In the genomic region with DNA sequence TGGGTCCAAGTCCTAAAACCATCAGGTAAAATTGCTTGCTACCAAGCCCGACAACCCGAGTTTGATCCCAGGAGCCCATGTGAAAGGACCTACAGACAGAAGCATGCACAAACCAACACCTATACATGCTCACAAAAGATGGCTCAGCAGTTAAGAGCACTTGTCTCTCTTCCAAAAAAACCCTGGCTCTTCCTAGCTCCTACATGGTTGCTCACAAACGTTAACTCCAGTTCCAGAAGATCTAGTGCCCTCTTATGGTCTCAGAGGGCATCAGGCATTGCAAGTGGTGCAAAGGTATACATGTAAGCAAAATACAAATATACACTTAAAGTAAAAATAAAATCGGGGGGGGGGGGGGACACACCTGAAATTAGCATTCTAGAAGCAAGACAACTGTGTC, we compare ENCODE assay signal across 9 mouse cellular contexts. TPM values are rescaled to one million over a fixed set of nuclear protein-coding genes. Genes with fewer than 3 reads are reported as not detected.
DNase-seq lines count a peak whose midpoint lies in the region; ATAC-seq and TF ChIP-seq lines count a peak whose summit lies in the region.
"Had no signal": no experiment of that assay in that cellular context is flagged by ENCODE, and none has a peak within 500 bp of the region (broad histone marks: within the 10 kb centered on the region; RNA-seq: fewer than 3 reads in every experiment).

No protein-coding gene starts in this region.

- H3K79me2 ChIP-seq in CH12.LX (replicated peaks; ENCODE audit: control insufficient read depth, extremely low read depth, insufficient read depth, poor library complexity, severe bottlenecking) = peaks cover 61% of the 10 kb centered on the region

- no peaks in the 10 kb centered on the region for H3K9me3 ChIP-seq in forebrain, embryonic 10.5 days
- H3K9me3 ChIP-seq in forebrain, embryonic 11.5 days (ENCODE audit: control insufficient read depth, low read length) = no peaks in the 10 kb centered on the region
- no peaks in the 10 kb centered on the region for H3K9me3 ChIP-seq in CH12.LX (replicated peaks; ENCODE audit: low read length)
- no peaks in the 10 kb centered on the region for H3K9me3 ChIP-seq in forebrain, embryonic 13.5 days (replicated peaks)
- H3K9me3 ChIP-seq in liver, embryonic 16.5 days (replicated peaks; ENCODE audit: control insufficient read depth, low read length) = no peaks in the 10 kb centered on the region

- no peak for DNase-seq in forebrain, embryonic 10.5 days (ENCODE audit: extremely low spot score, low spot score)
- DNase-seq in forebrain, embryonic 11.5 days (ENCODE audit: low spot score) = no peak
- DNase-seq in CH12.LX (ENCODE audit: extremely low read depth) = peak; percentile 48
- DNase-seq in adrenal gland, adult 2 months = no peak
- DNase-seq in gastrocnemius, adult 8-10 months (ENCODE audit: low spot score in 2 of 2) = no peak
- no peak for DNase-seq in urinary bladder, postnatal 25 days (ENCODE audit: low spot score)

- peak; percentile 14 to 71; a peak in 3 of 4 replicates for TF ChIP-seq CTCF in CH12.LX (conservative IDR thresholded peaks at IDR 0.05 in 1 of 2, IDR thresholded peaks at IDR 0.05 in 1 of 2; ENCODE audit: low read depth in 2 of 2, low read length in 2 of 2)

- TF ChIP-seq POLR2A in CH12.LX (IDR thresholded peaks at IDR 0.05; ENCODE audit: low read depth, low read length) = no peak

- dilution Hi-C loops in CH12.LX (cut with MboI; ENCODE audit: extremely low pct_ligation_motif_present, extremely low pct_unique_long_range_greater_than_20kb, low sequenced_read_pairs) = no loop called here

- H3K4me2 ChIP-seq in forebrain, embryonic 11.5 days (ENCODE audit: low read depth, low read length, severe bottlenecking) = no peak overlapping the region
- peak overlapping the region; percentile 60 for H3K4me2 ChIP-seq in CH12.LX (ENCODE audit: insufficient read depth, low read depth, poor library complexity, severe bottlenecking)
- peak overlapping the region; percentile 34 for H3K4me2 ChIP-seq in forebrain, embryonic 13.5 days
- peak overlapping the region; percentile 83 for H3K4me2 ChIP-seq in liver, embryonic 16.5 days (ENCODE audit: low read depth, low read length)

- no peak overlapping the region for H3K9ac ChIP-seq in forebrain, embryonic 11.5 days (ENCODE audit: low read length)
- H3K9ac ChIP-seq in CH12.LX (ENCODE audit: insufficient read depth, low read depth) = no peak overlapping the region; the same call in 1 of the 2 replicates
- H3K9ac ChIP-seq in forebrain, embryonic 13.5 days = no peak overlapping the region; the same call in 1 of the 2 replicates
- H3K9ac ChIP-seq in liver, embryonic 16.5 days (ENCODE audit: low read depth, low read length) = 0 out of 2 replicates have a peak overlapping the region, but pooled peaks have one; percentile 14

- H3K4me3 ChIP-seq in forebrain, embryonic 10.5 days = peak overlapping the region; percentile 99; the same call in 1 of the 2 replicates
- H3K4me3 ChIP-seq in forebrain, embryonic 11.5 days (ENCODE audit: low read depth, low read length) = no peak overlapping the region
- H3K4me3 ChIP-seq in CH12.LX (replicated peaks in 1 of 3; ENCODE audit: low read depth in 2 of 3, low read length in 2 of 3, poor library complexity in 1 of 3) = peak overlapping the region in 2 of 3 experiments; percentile 2 to 20
- H3K4me3 ChIP-seq in forebrain, embryonic 13.5 days = peak overlapping the region; percentile 12; the same call in 1 of the 2 replicates
- H3K4me3 ChIP-seq in liver, embryonic 16.5 days (ENCODE audit: low read depth, low read length) = peak overlapping the region; percentile 35

- in situ Hi-C loops in CH12.LX (cut with MboI; ENCODE audit: low pct_ligation_motif_present, low pct_unique_long_range_greater_than_20kb, low sequenced_read_pairs) = no loop called here

- 63% methylated on average over 4 of the region's 4 CpGs for WGBS in forebrain, embryonic 10.5 days
- WGBS in forebrain, embryonic 11.5 days = 60% methylated on average over 4 of the region's 4 CpGs
- WGBS in forebrain, embryonic 13.5 days = 53% methylated on average over 4 of the region's 4 CpGs
- 46% methylated on average over 4 of the region's 4 CpGs for whole genome bisulfite sequencing in liver, embryonic 16.5 days (ENCODE audit: insufficient replicate concordance)

- ATAC-seq in forebrain, embryonic 11.5 days (replicated peaks; ENCODE audit: low FRiP score) = no peak
- ATAC-seq in forebrain, embryonic 13.5 days = no peak
- no peak for ATAC-seq in liver, embryonic 16.5 days (ENCODE audit: low read depth)

- TF ChIP-seq EP300 in CH12.LX (IDR thresholded peaks at IDR 0.05; ENCODE audit: low read length) = no peak

- H3K27ac ChIP-seq in forebrain, embryonic 10.5 days = no peak overlapping the region
- no peak overlapping the region for H3K27ac ChIP-seq in forebrain, embryonic 11.5 days (ENCODE audit: low read depth, low read length)
- no peak overlapping the region for H3K27ac ChIP-seq in CH12.LX (ENCODE audit: insufficient read depth, low read depth)
- H3K27ac ChIP-seq in forebrain, embryonic 13.5 days = no peak overlapping the region
- no peak overlapping the region for H3K27ac ChIP-seq in liver, embryonic 16.5 days (ENCODE audit: low read length)
- H3K27ac ChIP-seq: macrophage had no signal

- no peaks in the 10 kb centered on the region for H3K27me3 ChIP-seq in forebrain, embryonic 10.5 days (ENCODE audit: poor library complexity, severe bottlenecking)
- no peaks in the 10 kb centered on the region for H3K27me3 ChIP-seq in forebrain, embryonic 11.5 days (ENCODE audit: control insufficient read depth, insufficient read depth, low read length)
- no peaks in the 10 kb centered on the region for H3K27me3 ChIP-seq in CH12.LX (replicated peaks)
- H3K27me3 ChIP-seq in forebrain, embryonic 13.5 days = no peaks in the 10 kb centered on the region
- no peaks in the 10 kb centered on the region for H3K27me3 ChIP-seq in liver, embryonic 16.5 days (ENCODE audit: control insufficient read depth, insufficient read depth, low read depth, low read length)

- H3K36me3 ChIP-seq in forebrain, embryonic 10.5 days (replicated peaks) = peaks cover 25% of the 10 kb centered on the region
- peaks cover 3% of the 10 kb centered on the region; the same call in 1 of the 2 replicates for H3K36me3 ChIP-seq in forebrain, embryonic 11.5 days (ENCODE audit: control insufficient read depth, insufficient read depth, low read length)
- H3K36me3 ChIP-seq in CH12.LX (replicated peaks in 1 of 2; ENCODE audit: control insufficient read depth in 1 of 2, insufficient read depth in 1 of 2, low read length in 1 of 2) = peaks cover 16 to 36% of the 10 kb centered on the region in 2 experiments
- peaks cover 23% of the 10 kb centered on the region for H3K36me3 ChIP-seq in forebrain, embryonic 13.5 days (ENCODE audit: poor library complexity, severe bottlenecking)
- H3K36me3 ChIP-seq in liver, embryonic 16.5 days (ENCODE audit: control insufficient read depth, insufficient read depth) = peaks cover 23% of the 10 kb centered on the region

- peaks cover 33% of the 10 kb centered on the region for H3K4me1 ChIP-seq in forebrain, embryonic 10.5 days
- peaks cover 8% of the 10 kb centered on the region; the same call in 1 of the 2 replicates for H3K4me1 ChIP-seq in forebrain, embryonic 11.5 days (replicated peaks; ENCODE audit: control insufficient read depth, insufficient read depth, low read length)
- H3K4me1 ChIP-seq in CH12.LX (ENCODE audit: control insufficient read depth in 1 of 2, insufficient read depth in 2 of 2) = peaks cover 2 to 15% of the 10 kb centered on the region in 2 experiments; a peak in 3 of 4 replicates
- H3K4me1 ChIP-seq in forebrain, embryonic 13.5 days = peaks cover 35% of the 10 kb centered on the region
- H3K4me1 ChIP-seq in liver, embryonic 16.5 days (ENCODE audit: control insufficient read depth, low read depth, low read length) = peaks cover 21% of the 10 kb centered on the region

- TF ChIP-seq RAD21 in CH12.LX (IDR thresholded peaks at IDR 0.05; ENCODE audit: low read depth, low read length) = peak; percentile 35

RNA-seq across cellular contexts. Expression of gene Uqcrh, which starts 1.7 kb away (rescaled TPM):
- 440 and 449 TPM in 2 replicates for polyA plus RNA-seq in forebrain, embryonic 10.5 days (2016; fragmentation: Nextera tagmentation; extraction: Ambion mirVana)
- polyA plus RNA-seq in forebrain, embryonic 11.5 days (2014; fragmentation: Nextera tagmentation; extraction: Ambion mirVana) = 385 TPM in 2 replicates
- total RNA-seq in CH12.LX (2012; rRNA removed) (293 and 362 TPM in 2 replicates), CH12.LX (2014; rRNA removed) (601 and 717 TPM in 2 replicates)
- 264 and 297 TPM in 2 replicates for polyA plus RNA-seq in CH12.LX (2012; ENCODE audit: insufficient read length, low read depth)
- polyA plus RNA-seq in forebrain, embryonic 13.5 days (2015; fragmentation: Nextera tagmentation; extraction: Ambion mirVana) = 477 and 508 TPM in 2 replicates
- polyA plus RNA-seq in liver, embryonic 16.5 days (2015; fragmentation: Nextera tagmentation; extraction: Ambion mirVana) = 296 and 326 TPM in 2 replicates
- total RNA-seq in adrenal gland, adult 2 months (2021) = 100 to 1,000 TPM; 439 to 769 TPM
- polyA plus RNA-seq in adrenal gland, adult 2 months (2012; rRNA removed) = 33.6 and 37.9 TPM in 2 replicates
- 100 to 1,000 TPM; 732 to 881 (median 822) TPM for total RNA-seq in gastrocnemius, adult 8-10 months (2022)

RNA-seq across cellular contexts. Expression of gene Lrrc41, which starts 1.9 kb away (rescaled TPM):
- polyA plus RNA-seq in forebrain, embryonic 10.5 days (2016; fragmentation: Nextera tagmentation; extraction: Ambion mirVana) = 61.8 and 68.1 TPM in 2 replicates
- 70.1 and 71.4 TPM in 2 replicates for polyA plus RNA-seq in forebrain, embryonic 11.5 days (2014; fragmentation: Nextera tagmentation; extraction: Ambion mirVana)
- total RNA-seq in CH12.LX (2012; rRNA removed) = 49.0 and 51.8 TPM in 2 replicates
- 50.0 and 60.8 TPM in 2 replicates for total RNA-seq in CH12.LX (2014; rRNA removed)
- polyA plus RNA-seq in CH12.LX (2012; ENCODE audit: insufficient read length, low read depth) = 43.0 and 48.8 TPM in 2 replicates
- polyA plus RNA-seq in forebrain, embryonic 13.5 days (2015; fragmentation: Nextera tagmentation; extraction: Ambion mirVana) = 54.3 and 59.7 TPM in 2 replicates
- 24.3 and 26.1 TPM in 2 replicates for polyA plus RNA-seq in liver, embryonic 16.5 days (2015; fragmentation: Nextera tagmentation; extraction: Ambion mirVana)
- total RNA-seq in adrenal gland, adult 2 months (2021) = 10 to 100 TPM; 63.3 to 71.4 TPM
- 119 and 160 TPM in 2 replicates for polyA plus RNA-seq in adrenal gland, adult 2 months (2012; rRNA removed)
- 10 to 100 TPM; 16.3 to 22.4 (median 18.6) TPM for total RNA-seq in gastrocnemius, adult 8-10 months (2022)

RNA-seq across cellular contexts. Expression of gene Nsun4, which starts 19.5 kb away (rescaled TPM):
- polyA plus RNA-seq in forebrain, embryonic 10.5 days (2016; fragmentation: Nextera tagmentation; extraction: Ambion mirVana) = 17.3 and 18.0 TPM in 2 replicates
- polyA plus RNA-seq in forebrain, embryonic 11.5 days (2014; fragmentation: Nextera tagmentation; extraction: Ambion mirVana) = 16.4 and 17.4 TPM in 2 replicates
- total RNA-seq in CH12.LX (2012; rRNA removed) = 19.9 and 20.5 TPM in 2 replicates
- total RNA-seq in CH12.LX (2014; rRNA removed) = 32.0 and 32.8 TPM in 2 replicates
- 18.6 and 20.5 TPM in 2 replicates for polyA plus RNA-seq in CH12.LX (2012; ENCODE audit: insufficient read length, low read depth)
- 13.7 and 15.6 TPM in 2 replicates for polyA plus RNA-seq in forebrain, embryonic 13.5 days (2015; fragmentation: Nextera tagmentation; extraction: Ambion mirVana)
- polyA plus RNA-seq in liver, embryonic 16.5 days (2015; fragmentation: Nextera tagmentation; extraction: Ambion mirVana) = 8.6 and 8.9 TPM in 2 replicates
- 10 to 100 TPM; 24.4 to 32.7 TPM for total RNA-seq in adrenal gland, adult 2 months (2021)
- 7.7 and 10.3 TPM in 2 replicates for polyA plus RNA-seq in adrenal gland, adult 2 months (2012; rRNA removed)
- 10 to 100 TPM; 13.3 to 13.5 (median 13.4) TPM for total RNA-seq in gastrocnemius, adult 8-10 months (2022)

RNA-seq across cellular contexts. Expression of gene Rad54l, which starts 50.3 kb away (rescaled TPM):
- 91.5 and 95.8 TPM in 2 replicates for polyA plus RNA-seq in forebrain, embryonic 10.5 days (2016; fragmentation: Nextera tagmentation; extraction: Ambion mirVana)
- polyA plus RNA-seq in forebrain, embryonic 11.5 days (2014; fragmentation: Nextera tagmentation; extraction: Ambion mirVana) = 79.1 and 79.2 TPM in 2 replicates
- 28.8 and 34.5 TPM in 2 replicates for total RNA-seq in CH12.LX (2012; rRNA removed)
- total RNA-seq in CH12.LX (2014; rRNA removed) = 21.6 and 22.8 TPM in 2 replicates
- 48.5 and 53.3 TPM in 2 replicates for polyA plus RNA-seq in CH12.LX (2012; ENCODE audit: insufficient read length, low read depth)
- 45.8 and 48.7 TPM in 2 replicates for polyA plus RNA-seq in forebrain, embryonic 13.5 days (2015; fragmentation: Nextera tagmentation; extraction: Ambion mirVana)
- 23.1 and 23.7 TPM in 2 replicates for polyA plus RNA-seq in liver, embryonic 16.5 days (2015; fragmentation: Nextera tagmentation; extraction: Ambion mirVana)
- total RNA-seq in adrenal gland, adult 2 months (2021) = under 1 TPM; 0.58 to 0.62 TPM
- 0.45 and 0.46 TPM in 2 replicates for polyA plus RNA-seq in adrenal gland, adult 2 months (2012; rRNA removed)
- total RNA-seq in gastrocnemius, adult 8-10 months (2022) = under 1 TPM; 0.18 to 0.46 (median 0.27) TPM

RNA-seq across cellular contexts. Expression of gene Pomgnt1, which starts 50.5 kb away (rescaled TPM):
- 50.6 and 54.7 TPM in 2 replicates for polyA plus RNA-seq in forebrain, embryonic 10.5 days (2016; fragmentation: Nextera tagmentation; extraction: Ambion mirVana)
- polyA plus RNA-seq in forebrain, embryonic 11.5 days (2014; fragmentation: Nextera tagmentation; extraction: Ambion mirVana) = 54.9 and 58.8 TPM in 2 replicates
- total RNA-seq in CH12.LX (2012; rRNA removed) (33.0 and 52.2 TPM in 2 replicates), CH12.LX (2014; rRNA removed) (39.9 and 40.7 TPM in 2 replicates)
- polyA plus RNA-seq in CH12.LX (2012; ENCODE audit: insufficient read length, low read depth) = 40.2 and 42.8 TPM in 2 replicates
- 52.8 and 54.2 TPM in 2 replicates for polyA plus RNA-seq in forebrain, embryonic 13.5 days (2015; fragmentation: Nextera tagmentation; extraction: Ambion mirVana)
- polyA plus RNA-seq in liver, embryonic 16.5 days (2015; fragmentation: Nextera tagmentation; extraction: Ambion mirVana) = 10.4 and 11.8 TPM in 2 replicates
- 10 to 100 TPM; 48.1 to 70.5 TPM for total RNA-seq in adrenal gland, adult 2 months (2021)
- 28.0 and 34.9 TPM in 2 replicates for polyA plus RNA-seq in adrenal gland, adult 2 months (2012; rRNA removed)
- total RNA-seq in gastrocnemius, adult 8-10 months (2022) = 10 to 100 TPM; 50.0 to 51.9 (median 50.8) TPM
